Mouse (Mus musculus): ENCODE results near the gene Acot9. TPM values are rescaled to one million over a fixed set of nuclear protein-coding genes. Genes with fewer than 3 reads are reported as not detected.

The Acot9 gene
- 42.0 and 42.5 TPM in 2 replicates for polyA plus RNA-seq (2015; fragmentation: Nextera tagmentation; extraction: Ambion mirVana)

- Histone ChIP-seq H3K36me3 (ENCODE audit: control insufficient read depth, insufficient read depth) (no peaks in the 10 kb centered on the region), H3K4me1 (ENCODE audit: control insufficient read depth, insufficient read depth, low read length) (no peaks in the 10 kb centered on the region), H3K9me3 (replicated peaks; ENCODE audit: control insufficient read depth, low read length) (no peaks in the 10 kb centered on the region), H3K27me3 (ENCODE audit: control insufficient read depth, insufficient read depth, low read length) (no peaks in the 10 kb centered on the region), H3K9ac (ENCODE audit: low read length) (peak within 1 kb of the TSS; percentile 82), H3K4me3 (ENCODE audit: low read length) (peak within 1 kb of the TSS; percentile 71), H3K4me2 (ENCODE audit: low read depth, low read length) (peak within 1 kb of the TSS; percentile 58), H3K27ac (ENCODE audit: low read length) (peak within 1 kb of the TSS; percentile 79)
- ATAC-seq (replicated peaks; ENCODE audit: extremely low read depth, insufficient read depth, low FRiP score) = peak; percentile 98
- WGBS = 19% methylated on average over 36 of the region's 37 CpGs
These were observed at the start of gene Acot9 for GRCm38 (mm10) chrX:155262235-155262914. Gene Acot9 (plus strand): TSS chrX:155262443.

GRCm38 (mm10) chrX:155214291-155215136 is 47.7 kb upstream of the Acot9 start:
- Histone ChIP-seq H3K9me3 (replicated peaks; ENCODE audit: control insufficient read depth, low read length) (no peaks in the 10 kb centered on the region), H3K27ac (ENCODE audit: low read length) (no peak overlapping the region), H3K9ac (ENCODE audit: low read length) (no peak overlapping the region), H3K4me3 (ENCODE audit: low read length) (peak overlapping the region; percentile 69), H3K27me3 (ENCODE audit: control insufficient read depth, insufficient read depth, low read length) (no peaks in the 10 kb centered on the region), H3K36me3 (ENCODE audit: control insufficient read depth, insufficient read depth) (no peaks in the 10 kb centered on the region), H3K4me1 (ENCODE audit: control insufficient read depth, insufficient read depth, low read length) (no peaks in the 10 kb centered on the region), H3K4me2 (ENCODE audit: low read depth, low read length) (peak overlapping the region; percentile 65; the same call in 1 of the 2 replicates)
- no peak for ATAC-seq (replicated peaks; ENCODE audit: extremely low read depth, insufficient read depth, low FRiP score)
- WGBS = 75% methylated on average over 5 of the region's 5 CpGs

GRCm38 (mm10) chrX:155215501-155216248 is 46.6 kb upstream of the Acot9 start:
- ATAC-seq (replicated peaks; ENCODE audit: extremely low read depth, insufficient read depth, low FRiP score) = peak; percentile 66
- WGBS = 16% methylated on average over 23 of the region's 24 CpGs

GRCm38 (mm10) chrX:155216271-155216670 is 46.0 kb upstream of the Acot9 start, which contains the start of gene Sat1:
Gene Sat1 (minus strand): TSS chrX:155216449.
- no peaks in the 10 kb centered on the region for H3K4me1 ChIP-seq (ENCODE audit: control insufficient read depth, insufficient read depth, low read length)
- H3K4me2 ChIP-seq (ENCODE audit: low read depth, low read length) = peak within 1 kb of the TSS; percentile 65
- H3K36me3 ChIP-seq (ENCODE audit: control insufficient read depth, insufficient read depth) = no peaks in the 10 kb centered on the region
- peak within 1 kb of the TSS; percentile 80 for H3K27ac ChIP-seq (ENCODE audit: low read length)
- WGBS = 14% methylated on average over 23 of the region's 26 CpGs
- H3K9me3 ChIP-seq (replicated peaks; ENCODE audit: control insufficient read depth, low read length) = no peaks in the 10 kb centered on the region
- ATAC-seq (replicated peaks; ENCODE audit: extremely low read depth, insufficient read depth, low FRiP score) = peak; percentile 99
- H3K9ac ChIP-seq (ENCODE audit: low read length) = peak within 1 kb of the TSS; percentile 78
- no peaks in the 10 kb centered on the region for H3K27me3 ChIP-seq (ENCODE audit: control insufficient read depth, insufficient read depth, low read length)
- H3K4me3 ChIP-seq (ENCODE audit: low read length) = peak within 1 kb of the TSS; percentile 69

More at GRCm38 (mm10) chrX:155215501-155216248, 46.6 kb upstream of the Acot9 start:
- peak overlapping the region; percentile 69 for H3K4me3 ChIP-seq (ENCODE audit: low read length)
- H3K36me3 ChIP-seq (ENCODE audit: control insufficient read depth, insufficient read depth) = no peaks in the 10 kb centered on the region
- no peaks in the 10 kb centered on the region for H3K4me1 ChIP-seq (ENCODE audit: control insufficient read depth, insufficient read depth, low read length)
- H3K9me3 ChIP-seq (replicated peaks; ENCODE audit: control insufficient read depth, low read length) = no peaks in the 10 kb centered on the region
- peak overlapping the region; percentile 65 for H3K4me2 ChIP-seq (ENCODE audit: low read depth, low read length)
- peak overlapping the region; percentile 80 for H3K27ac ChIP-seq (ENCODE audit: low read length)
- peak overlapping the region; percentile 78 for H3K9ac ChIP-seq (ENCODE audit: low read length)
- H3K27me3 ChIP-seq (ENCODE audit: control insufficient read depth, insufficient read depth, low read length) = no peaks in the 10 kb centered on the region

DNA sequence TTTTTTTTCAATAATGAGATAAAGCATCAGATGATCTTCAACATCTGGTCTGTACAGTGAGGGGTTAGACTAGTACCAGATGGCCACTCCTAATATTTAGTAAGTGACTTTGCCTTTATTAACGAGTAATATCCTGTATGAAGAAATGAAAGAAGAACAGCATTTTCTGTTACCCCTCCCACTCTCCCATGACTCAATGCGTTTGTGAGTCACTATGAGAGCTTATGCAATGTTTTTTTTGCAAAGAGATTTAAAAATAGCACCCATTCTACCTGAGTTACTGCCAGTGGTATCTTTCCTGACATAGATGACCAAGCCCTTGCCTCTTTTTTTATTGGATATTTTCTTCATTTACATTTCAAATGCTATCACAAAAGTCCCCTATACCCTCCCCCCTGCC is 44.0 kb upstream of the Acot9 start:
- H3K36me3 ChIP-seq (ENCODE audit: control insufficient read depth, insufficient read depth) = no peaks in the 10 kb centered on the region
- H3K4me1 ChIP-seq (ENCODE audit: control insufficient read depth, insufficient read depth, low read length) = no peaks in the 10 kb centered on the region
- no peak overlapping the region for H3K4me2 ChIP-seq (ENCODE audit: low read depth, low read length)
- H3K27ac ChIP-seq (ENCODE audit: low read length) = no peak overlapping the region
- no peaks in the 10 kb centered on the region for H3K9me3 ChIP-seq (replicated peaks; ENCODE audit: control insufficient read depth, low read length)
- H3K27me3 ChIP-seq (ENCODE audit: control insufficient read depth, insufficient read depth, low read length) = no peaks in the 10 kb centered on the region
- H3K9ac ChIP-seq (ENCODE audit: low read length) = no peak overlapping the region
- no peak for ATAC-seq (replicated peaks; ENCODE audit: extremely low read depth, insufficient read depth, low FRiP score)
- H3K4me3 ChIP-seq (ENCODE audit: low read length) = no peak overlapping the region
- 58% methylated on average over 2 of the region's 2 CpGs for WGBS

DNA sequence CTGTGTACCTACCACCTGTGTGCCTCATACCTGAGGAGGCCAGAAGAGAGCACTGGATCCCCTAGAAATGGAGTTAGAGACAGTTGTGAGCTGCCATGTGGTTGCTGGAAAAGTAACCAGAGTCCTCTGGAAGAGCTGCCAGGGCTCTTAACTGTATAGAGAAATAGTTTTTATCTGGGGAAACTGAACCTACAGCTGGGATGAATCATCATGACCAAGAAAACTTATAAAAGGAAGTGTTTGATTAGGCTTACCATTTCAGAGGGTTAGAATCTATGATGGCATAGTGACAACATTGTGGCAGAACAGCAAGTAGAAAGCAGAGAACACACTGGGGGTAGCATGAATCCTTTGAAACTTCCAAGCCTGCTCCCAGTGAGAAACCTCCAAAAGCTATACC is 5.4 kb upstream of the Acot9 start:
- Histone ChIP-seq H3K27ac (ENCODE audit: low read length) (no peak overlapping the region), H3K4me1 (ENCODE audit: control insufficient read depth, insufficient read depth, low read length) (no peaks in the 10 kb centered on the region), H3K9ac (ENCODE audit: low read length) (no peak overlapping the region), H3K27me3 (ENCODE audit: control insufficient read depth, insufficient read depth, low read length) (no peaks in the 10 kb centered on the region), H3K4me2 (ENCODE audit: low read depth, low read length) (no peak overlapping the region), H3K9me3 (replicated peaks; ENCODE audit: control insufficient read depth, low read length) (no peaks in the 10 kb centered on the region), H3K36me3 (ENCODE audit: control insufficient read depth, insufficient read depth) (no peaks in the 10 kb centered on the region), H3K4me3 (ENCODE audit: low read length) (no peak overlapping the region)
- ATAC-seq (replicated peaks; ENCODE audit: extremely low read depth, insufficient read depth, low FRiP score) = no peak

DNA sequence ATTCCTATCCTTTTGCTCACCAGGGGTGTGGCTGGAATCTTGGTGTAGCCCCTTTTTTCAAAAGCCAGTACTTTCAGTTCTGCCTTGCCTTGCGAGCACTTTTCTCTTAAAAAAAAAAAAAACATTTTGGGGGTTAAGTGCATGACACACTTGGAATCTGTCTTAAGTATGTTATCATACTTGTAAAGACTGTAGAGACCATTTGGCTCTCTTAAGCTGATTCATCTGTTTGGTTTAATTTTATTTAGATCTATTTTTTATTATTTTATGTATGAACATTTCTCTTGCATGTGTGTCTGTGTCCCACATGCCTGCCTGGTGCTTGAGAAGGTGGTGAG is 641 bp downstream of the Acot9 start:
- Histone ChIP-seq H3K4me2 (ENCODE audit: low read depth, low read length) (peak overlapping the region; percentile 47), H3K9me3 (replicated peaks; ENCODE audit: control insufficient read depth, low read length) (no peaks in the 10 kb centered on the region), H3K4me1 (ENCODE audit: control insufficient read depth, insufficient read depth, low read length) (no peaks in the 10 kb centered on the region), H3K27me3 (ENCODE audit: control insufficient read depth, insufficient read depth, low read length) (no peaks in the 10 kb centered on the region), H3K4me3 (ENCODE audit: low read length) (peak overlapping the region; percentile 71), H3K9ac (ENCODE audit: low read length) (peak overlapping the region; percentile 82), H3K27ac (ENCODE audit: low read length) (peak overlapping the region; percentile 79; the same call in 1 of the 2 replicates), H3K36me3 (ENCODE audit: control insufficient read depth, insufficient read depth) (no peaks in the 10 kb centered on the region)
- ATAC-seq (replicated peaks; ENCODE audit: extremely low read depth, insufficient read depth, low FRiP score) = no peak
- 19% methylated on average over 1 of the region's 1 CpGs for WGBS

- 74% methylated on average over 4 of the region's 4 CpGs for WGBS
- Histone ChIP-seq H3K4me1 (ENCODE audit: control insufficient read depth, insufficient read depth, low read length) (no peaks in the 10 kb centered on the region), H3K9ac (ENCODE audit: low read length) (no peak overlapping the region), H3K36me3 (ENCODE audit: control insufficient read depth, insufficient read depth) (0 out of 2 replicates have a peak, but pooled peaks cover 2% of the 10 kb centered on the region), H3K27ac (ENCODE audit: low read length) (no peak overlapping the region), H3K4me2 (ENCODE audit: low read depth, low read length) (no peak overlapping the region), H3K4me3 (ENCODE audit: low read length) (no peak overlapping the region), H3K9me3 (replicated peaks; ENCODE audit: control insufficient read depth, low read length) (no peaks in the 10 kb centered on the region), H3K27me3 (ENCODE audit: control insufficient read depth, insufficient read depth, low read length) (no peaks in the 10 kb centered on the region)
- no peak for ATAC-seq (replicated peaks; ENCODE audit: extremely low read depth, insufficient read depth, low FRiP score)
These were observed 16.2 kb downstream of the Acot9 start for GRCm38 (mm10) chrX:155278483-155278882.
